Mouse (Mus musculus) urinary bladder, postnatal 36 days (tissue): ENCODE measurements around the gene Lrrc57.

Experiments used
- DNase-seq, 2 experiments: peaks; one replicate each; pipeline ENCODE4 v3.0.0; 2022; ENCODE audit warnings: low spot score in 2 of 2, mixed read lengths in 1 of 2

Lrrc57 gene

DNA sequence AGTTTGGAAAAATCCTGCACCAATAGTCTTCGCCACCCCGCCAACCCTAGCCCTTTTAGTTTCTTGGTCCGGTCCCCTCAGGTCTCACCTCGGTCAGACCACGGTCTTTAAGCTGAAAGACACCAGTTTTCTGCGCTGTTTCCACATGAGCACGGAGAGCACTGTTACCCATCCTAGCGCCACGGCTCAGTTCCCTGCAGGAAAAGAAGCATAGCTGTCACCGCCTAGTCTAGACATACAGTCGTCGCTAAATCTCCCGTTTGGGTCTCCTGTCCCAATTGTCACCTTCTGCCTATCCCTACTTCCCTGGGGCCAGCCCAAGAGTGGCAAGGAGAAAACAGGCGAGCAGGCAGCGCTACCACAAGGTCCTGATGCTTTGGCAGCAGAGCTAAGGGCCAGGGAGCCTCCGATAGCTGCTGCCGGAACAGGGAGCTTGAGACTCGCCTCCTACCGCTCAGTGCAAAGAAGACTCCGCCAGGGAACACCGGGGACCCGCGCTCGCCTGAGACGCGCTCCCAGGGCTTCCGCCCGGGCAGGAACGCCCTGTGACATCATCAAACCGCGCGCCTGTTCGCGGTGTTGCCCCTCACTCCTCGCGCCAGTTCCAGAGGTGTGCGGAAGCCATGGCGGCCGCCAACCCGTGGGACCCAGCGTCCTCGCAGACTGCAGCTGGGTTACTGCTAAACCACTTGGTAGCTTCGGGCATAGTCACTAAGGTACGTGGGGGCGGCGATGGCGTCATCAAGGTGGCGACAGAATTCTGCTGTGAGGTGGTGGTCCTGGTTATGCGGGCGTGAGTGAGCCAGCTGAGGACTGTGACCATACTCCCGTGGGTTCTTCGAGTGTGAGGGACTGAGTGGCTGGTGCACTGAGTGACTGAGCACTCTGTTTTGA, at the start of gene Lrrc57, which contains the start of gene Haus2:
Lrrc57 (minus strand) TSS at position 691 of the 894 bp plus-strand sequence.
Haus2 (plus strand) TSS at position 554 of the 894 bp plus-strand sequence.
- peak; percentile 86 to 88 for DNase-seq

DNA sequence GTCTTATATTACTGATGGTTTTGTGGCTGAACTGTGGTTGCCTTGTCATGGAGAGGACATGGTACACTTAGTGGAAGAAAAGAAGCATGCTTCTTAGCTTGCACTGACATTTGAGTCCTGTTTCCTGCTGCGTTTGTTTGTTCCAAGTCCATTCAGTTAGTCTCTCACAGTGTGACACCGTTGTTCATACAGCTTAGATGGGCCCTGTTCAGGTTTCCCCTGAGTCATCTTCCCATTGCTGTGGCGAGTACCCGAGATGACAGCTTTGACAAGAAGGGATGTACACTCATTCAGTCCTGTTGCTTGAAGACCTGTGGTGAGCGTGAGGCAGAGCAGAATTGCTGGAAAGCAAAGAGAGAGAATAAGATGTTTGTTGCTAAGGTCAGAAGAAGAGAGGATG, 49.2 kb upstream of the Lrrc57 start:
- DNase-seq = no peak

DNA sequence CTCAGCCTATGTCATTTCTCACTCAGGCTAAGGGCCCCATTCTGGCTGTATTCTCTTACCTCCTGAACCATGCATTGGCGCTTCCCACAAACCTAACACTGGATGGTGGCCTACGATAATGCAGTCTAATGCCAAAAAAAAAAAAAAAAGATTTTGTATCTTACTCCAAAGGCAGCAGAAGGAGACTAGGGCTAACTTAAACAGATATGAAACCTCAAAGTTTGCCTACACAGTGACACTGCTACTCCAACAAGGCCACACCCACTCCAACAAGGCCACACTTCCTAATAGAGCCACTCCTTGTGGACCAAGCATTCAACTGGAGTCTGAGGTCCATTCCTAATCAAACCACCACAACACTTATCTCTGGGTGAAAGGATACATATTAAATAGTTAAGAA, 47.4 kb upstream of the Lrrc57 start:
- DNase-seq = no peak

DNA sequence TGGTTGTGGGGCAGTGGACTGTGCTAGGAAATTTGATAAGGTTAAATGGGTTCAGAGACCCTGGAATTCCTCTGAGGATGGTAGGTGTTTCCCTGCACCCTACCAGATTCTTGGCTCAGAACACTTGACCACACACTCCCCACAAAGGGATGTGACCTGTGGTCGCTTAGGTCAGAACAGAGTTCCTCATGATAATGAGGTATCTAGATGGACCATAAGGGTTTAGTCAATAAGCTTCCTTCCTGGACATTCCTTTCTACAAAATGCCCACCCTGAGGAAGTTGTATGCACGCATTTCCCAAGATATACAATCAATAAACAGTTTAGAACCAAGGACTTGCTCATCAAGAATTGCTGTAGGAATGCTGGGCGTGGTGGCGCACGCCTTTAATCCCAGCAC, 46.6 kb upstream of the Lrrc57 start:
- DNase-seq = no peak

DNA sequence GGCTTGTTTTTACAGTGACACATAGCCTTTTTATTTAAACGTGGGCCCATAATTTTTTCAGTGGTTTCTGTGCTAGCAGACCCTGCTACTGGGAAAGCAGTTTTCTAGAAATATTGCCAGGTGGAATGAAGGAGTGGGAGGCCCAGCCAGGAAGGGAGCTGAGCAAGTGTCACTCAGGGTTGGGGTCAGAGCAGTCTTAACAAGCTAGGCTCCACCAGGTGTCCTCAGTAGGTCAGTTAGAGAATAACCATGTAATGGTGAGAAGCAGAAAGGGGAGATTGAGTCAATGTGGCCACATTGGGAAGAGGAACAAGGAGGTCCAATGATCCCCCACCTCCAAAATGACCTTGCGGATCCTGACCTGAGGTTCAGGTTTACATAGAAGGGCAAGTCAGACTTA, 45.4 kb upstream of the Lrrc57 start:
- no peak for DNase-seq

- DNase-seq = no peak
Observed at GRCm38 (mm10) chr2:120652925-120653284, 43.6 kb upstream of the Lrrc57 start.

DNA sequence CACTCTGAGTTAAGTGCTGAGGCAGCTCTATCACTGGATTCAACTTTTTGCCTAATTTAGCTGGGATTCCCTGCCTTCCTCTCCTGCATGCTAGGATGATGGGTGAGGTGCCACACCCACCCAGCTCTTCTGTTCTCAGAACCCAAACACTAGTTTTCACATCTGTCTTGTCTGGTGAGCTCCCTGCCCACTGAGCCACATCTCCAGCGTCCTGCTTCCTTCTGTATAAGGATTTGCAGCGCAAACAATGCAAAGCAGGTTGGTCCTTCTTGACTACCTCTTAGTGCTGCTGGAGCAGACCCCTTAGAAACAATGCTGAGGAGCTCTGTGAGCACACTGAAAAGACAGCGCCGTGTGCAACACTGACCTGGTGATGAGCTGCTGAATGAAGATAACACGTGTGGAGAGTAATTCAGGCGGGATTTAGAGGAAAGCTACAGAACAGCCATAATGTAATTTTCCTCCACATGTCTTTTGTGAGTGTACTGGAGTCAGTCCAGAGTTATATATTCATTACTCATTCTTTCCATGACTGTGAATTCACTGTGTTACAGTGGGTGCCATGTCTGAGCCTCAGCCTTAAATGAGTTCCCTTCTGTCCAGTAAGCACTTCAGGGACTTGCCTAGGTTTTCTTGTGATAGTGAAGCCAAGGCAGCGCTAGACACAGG, 43.1 kb upstream of the Lrrc57 start:
- no peak for DNase-seq

DNA sequence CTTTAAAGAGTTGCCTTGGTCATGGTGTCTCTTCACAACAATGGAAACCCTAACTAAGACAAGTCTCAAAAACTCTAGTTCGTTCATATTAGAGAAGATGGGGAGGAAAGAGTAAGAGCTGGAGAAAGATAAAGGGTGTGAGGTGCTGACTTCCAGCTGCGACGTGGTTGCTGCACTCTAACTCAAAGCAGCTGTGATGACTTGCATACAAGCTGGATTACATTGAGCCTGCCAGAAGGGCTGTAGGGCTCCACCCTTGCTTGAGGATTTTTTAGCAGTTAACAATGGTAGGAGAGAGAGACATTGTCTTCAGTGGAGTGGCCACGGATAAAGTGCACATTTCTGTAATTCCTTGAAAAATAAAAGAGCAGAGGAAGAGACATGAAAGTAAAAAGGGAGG, 37.5 kb upstream of the Lrrc57 start:
- DNase-seq = peak in 1 of 2 experiments; percentile 24

DNA sequence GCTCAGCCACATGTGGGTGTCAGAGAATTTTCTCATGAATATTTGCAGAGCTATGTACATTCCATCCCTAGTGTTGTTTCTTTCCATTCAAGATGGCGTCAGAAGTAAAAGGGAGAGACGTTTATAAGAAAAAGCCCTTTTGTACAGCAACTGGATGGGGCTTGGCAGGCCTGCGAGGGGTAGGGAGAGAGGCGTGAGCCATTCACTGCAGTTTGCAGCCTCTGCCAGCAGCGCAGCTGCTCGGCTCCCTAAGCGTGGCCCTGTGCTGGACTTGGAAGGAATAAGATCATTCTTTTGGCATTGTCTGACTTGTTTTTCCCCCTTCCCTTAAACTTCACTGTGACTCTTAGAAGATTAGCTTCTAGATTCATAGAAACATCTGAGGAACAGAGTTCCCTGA, 34.5 kb upstream of the Lrrc57 start:
- peak in 1 of 2 experiments; percentile 55 for DNase-seq

GRCm38 (mm10) chr2:120640835-120641234, 31.5 kb upstream of the Lrrc57 start:
- DNase-seq = no peak

DNA sequence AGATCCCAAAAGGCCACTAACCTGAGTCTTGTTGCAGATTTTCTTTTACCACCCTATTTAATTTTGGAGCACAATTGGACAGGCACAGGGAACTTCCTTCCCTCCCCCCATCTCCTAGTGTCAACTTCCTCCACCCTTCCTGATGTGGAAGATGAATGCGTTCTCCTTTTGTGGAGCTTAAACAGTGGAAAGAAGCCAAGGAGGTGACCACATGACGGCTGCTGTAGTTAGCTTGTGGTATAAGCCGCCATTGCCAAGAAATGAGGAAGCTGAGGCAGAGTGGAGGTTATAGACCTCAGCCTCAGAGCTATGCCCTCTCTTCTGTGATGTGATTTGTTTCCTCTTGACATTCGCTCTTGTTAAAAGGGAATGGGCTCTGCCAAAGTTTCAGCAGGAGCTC, 22.6 kb upstream of the Lrrc57 start:
- peak in 1 of 2 experiments; percentile 7 for DNase-seq

DNA sequence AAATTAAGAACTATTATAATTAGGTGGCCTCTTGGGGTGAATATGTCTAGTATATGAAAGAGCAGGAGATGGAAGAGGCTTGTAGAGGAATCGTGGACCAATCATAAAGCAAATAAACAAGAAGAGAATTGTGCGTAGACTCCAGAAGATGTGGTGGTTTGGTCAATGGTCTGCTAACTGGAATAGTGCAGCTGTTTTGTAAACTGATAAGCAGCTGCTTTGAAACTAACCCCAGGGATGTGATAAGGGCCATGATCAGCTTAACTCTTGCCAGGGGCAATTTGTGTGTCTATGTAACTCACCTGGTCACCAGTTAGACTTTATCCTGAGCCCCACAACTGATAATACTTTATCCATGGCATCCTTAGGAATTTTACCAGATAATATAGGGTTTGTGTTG, 22.2 kb upstream of the Lrrc57 start:
- DNase-seq = no peak

GRCm38 (mm10) chr2:120630655-120631054, 21.3 kb upstream of the Lrrc57 start:
- DNase-seq = no peak

DNA sequence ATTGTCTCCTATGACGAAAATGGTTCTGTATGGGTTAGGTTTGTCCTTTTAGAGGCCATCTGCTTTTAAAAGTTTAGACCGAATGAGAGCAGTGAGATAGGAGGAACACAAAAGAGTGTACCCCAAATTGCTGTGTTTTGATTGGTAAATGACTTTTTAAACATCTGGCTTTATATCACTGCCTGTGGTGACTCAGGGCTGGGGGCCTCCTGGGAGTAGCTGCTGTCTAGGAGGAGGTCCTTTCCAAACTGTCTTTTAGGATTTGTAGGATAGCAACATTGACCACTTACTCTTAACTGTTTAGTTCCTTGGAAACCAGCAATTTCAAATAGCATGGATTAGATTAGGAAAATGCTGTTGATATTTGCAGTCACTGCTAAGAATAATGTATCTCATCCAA, 20.9 kb upstream of the Lrrc57 start:
- no peak for DNase-seq

DNA sequence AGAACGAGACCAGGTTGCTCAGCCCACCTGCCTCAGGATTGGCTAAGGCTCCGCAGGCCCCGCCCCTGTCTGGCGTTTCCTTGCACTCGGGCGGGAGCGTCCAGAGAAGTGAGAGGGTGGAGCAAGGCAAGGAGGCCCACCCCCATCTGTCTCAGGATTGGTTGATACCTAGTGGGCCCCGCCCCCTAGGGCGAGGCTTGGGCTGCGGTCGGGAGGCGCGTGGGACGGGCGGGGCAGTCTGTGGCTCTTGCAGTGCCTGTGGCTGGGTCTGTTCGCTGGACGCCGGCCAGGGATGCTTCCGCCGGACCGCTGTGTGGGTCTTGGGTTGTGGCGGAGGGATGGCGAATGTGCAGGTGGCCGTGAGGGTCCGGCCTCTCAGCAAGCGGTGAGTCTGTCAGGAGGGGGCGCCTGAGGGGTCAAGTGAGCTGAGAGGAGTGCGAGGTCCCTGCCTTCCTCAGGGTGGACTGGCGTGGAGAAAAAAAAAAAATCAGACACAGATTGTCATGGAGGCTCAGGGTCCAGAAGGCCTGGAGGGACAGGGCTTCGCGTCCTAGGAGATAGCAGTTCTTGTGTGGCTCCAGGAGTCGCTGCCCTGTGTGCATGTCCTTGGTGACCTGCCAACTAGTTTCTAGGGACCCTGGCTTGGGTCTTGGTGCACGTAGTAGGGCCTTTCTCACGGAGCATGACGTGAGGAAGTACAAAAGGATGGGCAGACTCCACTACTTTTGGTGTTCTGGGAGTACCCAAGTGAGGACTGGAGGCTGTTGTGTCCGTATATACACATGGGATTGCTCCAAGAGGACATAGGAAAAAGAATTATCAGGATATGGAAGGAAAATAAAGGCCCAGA, 19.8 kb upstream of the Lrrc57 start, which contains the start of gene Stard9:
Stard9 (plus strand) TSS at position 236 of the 850 bp plus-strand sequence.
- DNase-seq = peak; percentile 96 to 98

- DNase-seq = no peak
Observed at GRCm38 (mm10) chr2:120628076-120628865, 19.0 kb upstream of the Lrrc57 start.

DNA sequence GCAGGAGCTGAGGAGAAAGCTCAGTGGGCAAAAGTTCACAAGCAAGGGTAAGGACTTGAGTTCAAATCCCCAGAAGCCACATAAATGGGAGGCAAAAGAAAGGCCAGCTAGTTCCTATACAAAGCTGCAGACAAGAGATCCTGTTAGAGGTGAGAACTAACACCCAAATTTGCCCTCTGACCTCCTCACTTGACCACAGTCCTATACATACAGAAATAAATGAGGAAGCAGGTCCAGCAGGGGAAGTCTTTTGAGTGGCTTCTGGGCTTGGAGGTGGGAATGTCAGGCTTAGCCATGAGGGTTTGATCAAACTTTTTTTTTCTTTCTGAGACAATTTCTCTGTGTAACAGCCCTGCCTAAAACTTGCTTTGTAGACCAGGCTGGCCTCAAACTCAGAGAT, 13.6 kb upstream of the Lrrc57 start:
- DNase-seq = no peak

- DNase-seq = no peak
Observed at GRCm38 (mm10) chr2:120619538-120619937, 10.2 kb upstream of the Lrrc57 start.

DNA sequence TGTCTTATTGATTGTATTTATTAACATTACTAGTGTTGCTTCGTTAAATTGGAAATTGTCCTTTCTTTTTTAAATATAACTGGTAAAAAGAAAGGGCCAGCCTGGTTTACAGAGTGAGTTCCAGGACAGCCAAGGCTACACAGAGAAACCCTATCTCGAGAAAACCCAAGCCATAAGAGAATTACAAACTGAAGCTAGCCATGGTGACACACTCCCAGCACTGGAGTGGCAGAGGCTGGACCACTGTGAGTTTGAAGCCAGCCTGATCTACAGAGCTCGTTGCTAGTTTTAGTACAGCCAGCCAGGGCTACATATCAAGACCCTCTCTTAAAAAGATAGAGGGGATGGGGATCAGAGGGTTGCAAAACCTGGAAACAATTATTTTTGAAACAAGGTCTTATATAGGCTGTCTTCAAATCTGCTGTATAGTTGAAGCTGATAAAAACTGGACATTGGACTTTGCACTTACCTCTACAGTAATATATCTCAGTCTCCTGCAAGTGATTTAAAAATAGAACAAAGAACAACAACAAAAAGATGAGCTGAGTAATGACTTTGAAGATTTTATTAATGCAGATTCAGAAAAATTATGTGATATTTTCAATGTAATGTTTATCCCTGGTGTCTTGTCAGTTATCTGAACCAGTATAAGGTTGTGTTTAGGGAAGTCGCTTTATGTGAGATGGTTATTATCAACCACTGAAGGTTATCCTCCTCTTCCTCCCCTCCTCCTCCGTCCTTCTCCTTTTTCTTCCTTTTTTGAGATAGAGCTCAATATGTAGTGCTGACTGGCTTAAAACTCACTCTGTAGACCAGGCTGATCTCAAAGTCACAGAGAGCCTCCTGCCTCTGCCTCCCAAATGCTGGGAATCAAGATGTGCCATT, 7.2 kb upstream of the Lrrc57 start:
- no peak for DNase-seq

- no peak for DNase-seq
Observed at GRCm38 (mm10) chr2:120606021-120606690, 3.2 kb downstream of the Lrrc57 start.
